ENCODE assay signal across 9 mouse cellular contexts in genomic region chr7:122968751-122969150, GRCm38 (mm10). TPM values are rescaled to one million over a fixed set of nuclear protein-coding genes. Genes with fewer than 3 reads are reported as not detected.
A peak's percentile ranks its signal among the peaks of the same experiment; 100 is the strongest.
DNase-seq lines count a peak whose midpoint lies in the region; ATAC-seq lines count a peak whose summit lies in the region.
"Had no signal": no experiment of that assay in that cellular context is flagged by ENCODE, and none has a peak within 500 bp of the region (broad histone marks: within the 10 kb centered on the region; RNA-seq: fewer than 3 reads in every experiment).

No protein-coding gene starts in this region.

- H3K4me1 ChIP-seq in heart, embryonic 14.5 days (ENCODE audit: control insufficient read depth in 2 of 2, insufficient read depth in 2 of 2, low read length in 2 of 2), result peaks cover 5 to 13% of the 10 kb centered on the region in 2 experiments
- H3K4me1 ChIP-seq in hindbrain, embryonic 15.5 days (replicated peaks), result peaks cover 31% of the 10 kb centered on the region
- H3K4me1 ChIP-seq in midbrain, embryonic 15.5 days, result peaks cover 30% of the 10 kb centered on the region

- H3K27me3 ChIP-seq in heart, embryonic 14.5 days (ENCODE audit: control insufficient read depth, insufficient read depth, low read length), result no peaks in the 10 kb centered on the region
- no peaks in the 10 kb centered on the region for H3K27me3 ChIP-seq in hindbrain, embryonic 15.5 days
- H3K27me3 ChIP-seq in midbrain, embryonic 15.5 days (replicated peaks), result no peaks in the 10 kb centered on the region
- H3K27me3 ChIP-seq: Patski had no signal

- no peaks in the 10 kb centered on the region for H3K9me3 ChIP-seq in heart, embryonic 14.5 days (ENCODE audit: control insufficient read depth, low read length)
- H3K9me3 ChIP-seq in hindbrain, embryonic 15.5 days, result no peaks in the 10 kb centered on the region
- H3K9me3 ChIP-seq in midbrain, embryonic 15.5 days, result no peaks in the 10 kb centered on the region

- H3K4me2 ChIP-seq in heart, embryonic 14.5 days (ENCODE audit: low read length), result peak overlapping the region; percentile 73
- peak overlapping the region; percentile 56 for H3K4me2 ChIP-seq in hindbrain, embryonic 15.5 days
- H3K4me2 ChIP-seq in midbrain, embryonic 15.5 days, result peak overlapping the region; percentile 60

- DNase-seq in heart, postnatal 4 days, result no peak
- DNase-seq in MN1 (ENCODE audit: low spot score), result peak; percentile 18
- DNase-seq in urinary bladder, postnatal 4 days (ENCODE audit: low spot score in 2 of 2), result no peak
- no peak for DNase-seq in kidney, postnatal 25 days

- no peak overlapping the region for H3K27ac ChIP-seq in heart, embryonic 14.5 days (replicated peaks in 1 of 2; ENCODE audit: control insufficient read depth in 1 of 2, insufficient read depth in 1 of 2, low read depth in 2 of 2, low read length in 2 of 2)
- peak overlapping the region; percentile 94 for H3K27ac ChIP-seq in hindbrain, embryonic 15.5 days (replicated peaks)
- H3K27ac ChIP-seq in midbrain, embryonic 15.5 days, result peak overlapping the region; percentile 93

- H3K36me3 ChIP-seq in heart, embryonic 14.5 days (ENCODE audit: control insufficient read depth, insufficient read depth, low read length), result peaks cover 9% of the 10 kb centered on the region
- no peaks in the 10 kb centered on the region for H3K36me3 ChIP-seq in hindbrain, embryonic 15.5 days
- 0 out of 2 replicates have a peak, but pooled peaks cover 2% of the 10 kb centered on the region for H3K36me3 ChIP-seq in midbrain, embryonic 15.5 days (replicated peaks)

- H3K9ac ChIP-seq in heart, embryonic 14.5 days (ENCODE audit: low read length), result no peak overlapping the region
- H3K9ac ChIP-seq in hindbrain, embryonic 15.5 days, result peak overlapping the region; percentile 100; the same call in 1 of the 2 replicates
- peak overlapping the region; percentile 61 for H3K9ac ChIP-seq in midbrain, embryonic 15.5 days

- 54% methylated on average over 4 of the region's 4 CpGs for WGBS in heart, embryonic 14.5 days
- 54% methylated on average over 4 of the region's 4 CpGs for WGBS in hindbrain, embryonic 15.5 days
- 54% methylated on average over 4 of the region's 4 CpGs for WGBS in midbrain, embryonic 15.5 days

- ATAC-seq in heart, embryonic 14.5 days (ENCODE audit: insufficient number of reproducible peaks, insufficient read depth, low FRiP score, low read depth), result no peak
- no peak for ATAC-seq in hindbrain, embryonic 15.5 days (ENCODE audit: low FRiP score, low read depth)
- no peak for ATAC-seq in midbrain, embryonic 15.5 days (replicated peaks)
- ATAC-seq in frontal cortex, adult (ENCODE audit: low TSS enrichment), result no peak

- no peak overlapping the region for H3K4me3 ChIP-seq in heart, embryonic 14.5 days (ENCODE audit: control insufficient read depth in 1 of 2, insufficient read depth in 1 of 2, low read depth in 1 of 2, low read length in 2 of 2)
- peak overlapping the region; percentile 98 for H3K4me3 ChIP-seq in hindbrain, embryonic 15.5 days
- H3K4me3 ChIP-seq in midbrain, embryonic 15.5 days, result peak overlapping the region; percentile 66

RNA-seq across cellular contexts. Expression of gene Rbbp6, which starts 3.3 kb away (rescaled TPM):
- 23.8 TPM in 2 replicates for polyA plus RNA-seq in heart, embryonic 14.5 days (2014; fragmentation: Nextera tagmentation; extraction: Ambion mirVana)
- total RNA-seq in heart, postnatal 4 days (2021), result 10 to 100 TPM; 53.5 to 56.2 TPM
- 25.0 and 26.3 TPM in 2 replicates for polyA plus RNA-seq in hindbrain, embryonic 15.5 days (2015; fragmentation: Nextera tagmentation; extraction: Ambion mirVana)
- polyA plus RNA-seq in midbrain, embryonic 15.5 days (2015; fragmentation: Nextera tagmentation; extraction: Ambion mirVana), result 28.1 and 28.2 TPM in 2 replicates

Comparison
In these comparisons a context has a peak if more than half of its experiments do, and no peak if none do; other contexts are left out.
1. H3K27ac ChIP-seq: peak in hindbrain, embryonic 15.5 days (single experiment) and midbrain, embryonic 15.5 days (single experiment); none in heart, embryonic 14.5 days (0 of 2).
2. H3K4me3 ChIP-seq: peak in hindbrain, embryonic 15.5 days (single experiment) and midbrain, embryonic 15.5 days (single experiment); none in heart, embryonic 14.5 days (0 of 2).
3. Peak in every context shown above with its lines, with median percentiles within 50 percentile points of each other: H3K4me2 ChIP-seq.